Mouse (Mus musculus) regulatory T cell (primary cell): Measurements from ENCODE around the gene Hck.

Source experiments
- in situ Hi-C: fragments of 300-600 bp; cut with MboI, MseI; formaldehyde crosslinking; loops from one replicate; pipeline ENCODE4 v1.15.1; 2025; ENCODE audit warnings: high pct_unique_total_duplicates

Gene Hck

GRCm38 (mm10) chr2:153090551-153091165, 17.6 kb upstream of the Hck start:
- in situ Hi-C loops = no loop called here

- in situ Hi-C loops = no loop called here
These were observed 1.1 kb upstream of the Hck start for GRCm38 (mm10) chr2:153107046-153107766.

- in situ Hi-C loops = no loop called here
These were observed 466 bp upstream of the Hck start for GRCm38 (mm10) chr2:153107802-153108201.

GRCm38 (mm10) chr2:153109596-153109995, 1.3 kb downstream of the Hck start:
- in situ Hi-C loops = no loop called here

GRCm38 (mm10) chr2:153111298-153111697, 3.0 kb downstream of the Hck start:
- in situ Hi-C loops = no loop called here

GRCm38 (mm10) chr2:153115679-153116081, 7.4 kb downstream of the Hck start:
- in situ Hi-C loops = no loop called here

- in situ Hi-C loops = no loop called here
These were observed 8.8 kb downstream of the Hck start for GRCm38 (mm10) chr2:153117051-153117486.

- in situ Hi-C loops = no loop called here
These were observed 11.2 kb downstream of the Hck start for GRCm38 (mm10) chr2:153119488-153119887.

GRCm38 (mm10) chr2:153120126-153120525, 11.9 kb downstream of the Hck start:
- in situ Hi-C loops = no loop called here

- in situ Hi-C loops = no loop called here
These were observed 13.8 kb downstream of the Hck start for GRCm38 (mm10) chr2:153121821-153122615.

- in situ Hi-C loops = no loop called here
These were observed 14.4 kb downstream of the Hck start for GRCm38 (mm10) chr2:153122701-153123100.

- in situ Hi-C loops = no loop called here
These were observed 17.6 kb downstream of the Hck start for GRCm38 (mm10) chr2:153125875-153126274.

GRCm38 (mm10) chr2:153131019-153131418, 22.8 kb downstream of the Hck start:
- in situ Hi-C loops = no loop called here

GRCm38 (mm10) chr2:153134237-153134636, 26.0 kb downstream of the Hck start:
- in situ Hi-C loops = no loop called here

GRCm38 (mm10) chr2:153136211-153136610, 27.9 kb downstream of the Hck start:
- in situ Hi-C loops = no loop called here

GRCm38 (mm10) chr2:153139158-153139557, 30.9 kb downstream of the Hck start:
- in situ Hi-C loops = no loop called here

GRCm38 (mm10) chr2:153139996-153140613, 31.8 kb downstream of the Hck start:
- in situ Hi-C loops = loop anchor here (5.0 kb wide), 2 partner anchors 58 to 228 kb away; partner anchors contain the start of gene Mylk2

GRCm38 (mm10) chr2:153142620-153143199, 34.4 kb downstream of the Hck start:
- in situ Hi-C loops = loop anchor here (5.0 kb wide), 2 partner anchors 60 to 230 kb away; partner anchors contain the start of gene Mylk2

GRCm38 (mm10) chr2:153145346-153145745, 37.1 kb downstream of the Hck start:
- in situ Hi-C loops = no loop called here

GRCm38 (mm10) chr2:153147236-153147635, 39.0 kb downstream of the Hck start:
- in situ Hi-C loops = no loop called here

- in situ Hi-C loops = no loop called here
These were observed 39.4 kb downstream of the Hck start for GRCm38 (mm10) chr2:153147715-153148114.
